Mouse (Mus musculus) lung, postnatal 0 days (tissue): ENCODE results near the gene Cdc14b.

Experiments used
- CTCF ChIP-seq: IDR thresholded peaks from 2 replicates; pipeline ENCODE4 v1.5.1; 2016; ENCODE audit warnings: antibody characterized with exemption, mild to moderate bottlenecking
- EP300 ChIP-seq: IDR thresholded peaks from 2 replicates; pipeline ENCODE4 v1.6.1; 2016; ENCODE audit warnings: antibody characterized with exemption, mild to moderate bottlenecking, control low read depth

DNA sequence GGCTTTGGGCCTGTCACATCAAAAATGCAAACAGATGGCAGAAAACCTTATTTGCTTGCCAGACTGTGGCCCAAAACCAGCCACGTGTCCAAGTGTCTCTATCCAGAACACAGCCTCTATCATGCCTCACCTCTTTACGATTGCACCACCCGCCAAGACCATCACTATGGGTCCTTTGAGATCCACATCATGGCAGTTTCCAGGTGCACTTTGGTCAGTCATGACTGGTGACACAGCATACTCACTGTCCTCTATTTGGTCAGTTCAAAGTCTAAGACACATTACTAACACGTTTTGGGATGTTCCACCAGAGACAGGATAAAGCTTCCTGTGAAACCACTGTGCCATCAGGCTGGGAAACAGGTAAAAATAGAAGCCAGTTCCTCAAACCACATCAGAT lies 91.5 kb downstream of the Cdc14b start:
- no peak for TF ChIP-seq CTCF
- no peak for TF ChIP-seq EP300
